Mouse (Mus musculus) gastrocnemius, postnatal 14 days (tissue): ENCODE results near the gene Plscr2. TPM values are rescaled to one million over a fixed set of nuclear protein-coding genes. Genes with fewer than 3 reads are reported as not detected.
"Not testable (repeated sequence)": the region's sequence is repeated elsewhere in the genome, so short reads cannot be mapped to it uniquely, and the experiment has no call there.

Experiments used
- DNase-seq: peaks from one replicate; pipeline ENCODE4 v3.0.0; 2021; ENCODE audit warnings: mixed read lengths
- intact Hi-C: fragments of 180-260 bp; cut with DNase I; formaldehyde crosslinking; loops from one replicate; pipeline ENCODE4 v1.15.1; 2025; ENCODE audit warnings: low total_unique reads
- total RNA-seq, 2 experiments: library from RNA; stranded (reverse); gene quantifications; 2 replicates each; pipeline ENCODE4 v1.2.3; 2021

The Plscr2 gene
- total RNA-seq, 2 experiments from 2014 or later: 0.51 to 1.0 TPM

DNA sequence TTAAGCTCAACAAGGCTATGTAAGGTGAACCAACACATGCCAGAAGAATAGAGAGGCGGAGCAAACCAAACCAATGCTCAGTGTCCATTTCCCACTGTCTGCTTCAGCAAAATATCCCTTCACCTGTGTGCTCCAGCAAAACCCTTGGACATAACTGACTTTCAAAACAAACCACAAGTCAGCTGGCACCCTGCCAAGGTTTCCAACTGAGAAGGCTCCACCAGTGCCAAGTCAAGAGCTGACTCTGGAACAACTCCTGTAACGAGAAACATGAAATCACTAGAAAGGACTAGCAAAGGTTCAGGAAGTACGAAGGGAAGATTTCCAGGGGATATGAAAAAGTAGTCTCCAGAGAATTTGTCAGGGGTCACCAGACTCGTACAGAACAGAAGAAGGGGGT, 4.5 kb upstream of the Plscr2 start:
- intact Hi-C loops: no loop called here

GRCm38 (mm10) chr9:92272650-92273049, 2.8 kb upstream of the Plscr2 start:
- intact Hi-C loops: no loop called here
- no peak for DNase-seq

More for the DNA sequence above, 4.5 kb upstream of the Plscr2 start:
- DNase-seq: peak; percentile 76

GRCm38 (mm10) chr9:92273271-92273670, 2.1 kb upstream of the Plscr2 start:
- DNase-seq: no peak
- intact Hi-C loops: no loop called here

- intact Hi-C loops: no loop called here
- no peak for DNase-seq
Observed at GRCm38 (mm10) chr9:92273956-92274762, 1.2 kb upstream of the Plscr2 start.

- DNase-seq: no peak
- intact Hi-C loops: no loop called here
Observed at GRCm38 (mm10) chr9:92276360-92276759, 958 bp downstream of the Plscr2 start.

- intact Hi-C loops: no loop called here
- DNase-seq: no peak
Observed at GRCm38 (mm10) chr9:92280048-92280447, 4.6 kb downstream of the Plscr2 start.

DNA sequence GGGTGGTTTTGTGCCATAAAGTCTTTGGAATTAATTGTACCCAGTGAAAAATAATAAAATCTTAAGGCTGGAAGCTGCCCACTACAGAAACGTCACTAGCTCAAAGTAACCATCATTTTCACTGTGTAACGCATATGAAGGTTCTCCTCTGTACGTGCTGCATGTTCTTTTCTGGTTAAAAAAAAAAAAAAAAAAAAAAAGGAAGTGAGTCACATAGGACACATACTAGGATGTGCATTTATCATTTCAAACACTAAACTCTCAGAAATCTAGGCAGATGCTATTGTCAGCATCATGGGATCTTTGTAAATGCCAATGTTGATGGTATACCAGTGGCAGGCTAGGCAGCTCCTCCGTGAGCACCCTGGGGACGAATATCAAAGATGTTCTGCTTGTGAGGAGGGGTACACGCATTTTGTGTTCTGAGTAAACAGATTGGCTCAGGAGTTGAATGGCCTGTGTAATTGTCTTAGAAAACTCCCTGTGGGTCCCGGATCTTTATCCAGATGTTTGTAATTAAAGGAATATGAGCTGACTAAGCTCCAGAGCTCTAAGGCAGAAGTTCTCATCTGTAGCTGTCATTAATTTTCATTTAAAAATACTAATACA, 7.3 kb downstream of the Plscr2 start:
- intact Hi-C loops: no loop called here

DNA sequence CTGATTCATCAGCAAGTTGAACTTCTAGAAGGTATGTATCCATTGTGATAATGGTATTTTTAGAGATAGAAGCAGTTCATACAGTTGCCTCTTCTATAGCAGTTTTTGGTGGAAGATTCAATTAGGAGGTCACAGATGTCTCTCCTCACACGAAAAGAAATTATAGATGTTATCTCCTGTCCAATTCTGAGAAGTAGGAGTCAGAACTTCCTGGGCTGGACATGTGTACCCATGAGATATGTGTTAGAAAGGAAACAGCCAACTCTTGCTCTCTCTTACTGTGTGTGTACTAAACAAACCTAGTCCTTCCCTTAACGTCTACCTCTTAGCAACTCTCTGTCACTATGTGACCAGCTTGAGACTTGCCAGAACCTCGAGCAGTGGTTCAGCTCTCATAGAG, 14.3 kb downstream of the Plscr2 start:
- intact Hi-C loops: no loop called here
- DNase-seq: no peak

More for the DNA sequence above, 7.3 kb downstream of the Plscr2 start:
- no peak for DNase-seq

DNA sequence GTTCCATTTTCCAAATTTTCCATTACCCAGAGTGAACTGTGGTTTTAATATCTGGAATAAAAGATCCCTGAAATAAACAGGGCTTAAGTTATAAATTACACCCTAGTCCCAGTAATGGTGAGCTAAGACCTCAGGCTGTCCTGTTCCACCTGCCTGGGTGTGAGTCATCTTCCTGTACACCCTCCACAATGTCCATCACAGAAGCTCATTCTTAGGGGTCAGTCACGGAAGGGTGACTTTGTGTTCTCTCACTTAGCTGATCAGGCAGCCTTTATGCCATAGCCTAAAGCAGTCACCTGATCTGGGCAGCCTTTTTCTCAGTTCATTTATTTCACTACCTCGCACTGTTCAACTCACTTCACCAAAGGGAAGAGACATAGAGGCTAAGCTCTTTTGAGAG, 16.8 kb downstream of the Plscr2 start:
- no peak for DNase-seq
- intact Hi-C loops: no loop called here

GRCm38 (mm10) chr9:92292922-92293321, 17.5 kb downstream of the Plscr2 start:
- intact Hi-C loops: no loop called here
- DNase-seq: no peak

- intact Hi-C loops: no loop called here
- no peak for DNase-seq
Observed at GRCm38 (mm10) chr9:92293560-92294548, 18.5 kb downstream of the Plscr2 start.

DNA sequence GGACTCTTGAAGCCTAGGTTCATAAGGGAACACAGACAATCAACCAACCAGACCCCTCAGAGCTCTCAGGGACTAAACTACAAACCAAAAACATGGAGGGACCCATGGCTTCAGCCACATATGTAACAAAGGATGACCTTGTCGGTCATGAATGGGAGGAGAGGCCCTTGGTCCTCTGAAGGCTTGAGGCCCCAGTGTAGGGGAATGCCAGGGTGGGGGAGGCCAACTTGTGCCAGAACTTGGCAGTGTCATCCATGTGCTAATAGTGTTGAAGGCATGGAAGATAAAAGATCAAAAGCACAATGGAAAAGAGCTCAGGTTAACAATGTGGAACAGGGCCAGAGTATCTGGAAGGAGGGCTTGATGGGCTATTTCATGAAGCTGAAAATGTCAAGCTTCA, 22.9 kb downstream of the Plscr2 start:
- intact Hi-C loops: no loop called here
- DNase-seq: no peak

DNA sequence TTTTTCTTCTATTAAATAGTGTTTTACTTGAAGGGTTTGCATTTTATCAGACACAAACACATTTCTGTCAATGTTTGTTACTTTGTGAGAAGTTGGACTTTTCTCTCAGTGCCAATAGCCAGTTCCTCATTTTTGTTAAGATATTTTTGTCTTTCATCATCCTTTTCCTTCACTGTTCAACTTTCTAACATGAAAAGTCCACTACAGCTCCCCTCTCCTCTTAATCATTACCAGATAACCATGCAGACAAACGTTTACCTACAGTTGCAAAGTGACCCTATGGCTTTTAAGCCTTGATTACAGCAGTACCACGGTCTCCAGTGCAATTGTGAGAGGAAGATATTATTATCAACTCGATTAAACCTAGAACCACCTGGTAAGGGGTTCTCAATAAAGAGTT, 25.8 kb downstream of the Plscr2 start:
- intact Hi-C loops: no loop called here
- no peak for DNase-seq

DNA sequence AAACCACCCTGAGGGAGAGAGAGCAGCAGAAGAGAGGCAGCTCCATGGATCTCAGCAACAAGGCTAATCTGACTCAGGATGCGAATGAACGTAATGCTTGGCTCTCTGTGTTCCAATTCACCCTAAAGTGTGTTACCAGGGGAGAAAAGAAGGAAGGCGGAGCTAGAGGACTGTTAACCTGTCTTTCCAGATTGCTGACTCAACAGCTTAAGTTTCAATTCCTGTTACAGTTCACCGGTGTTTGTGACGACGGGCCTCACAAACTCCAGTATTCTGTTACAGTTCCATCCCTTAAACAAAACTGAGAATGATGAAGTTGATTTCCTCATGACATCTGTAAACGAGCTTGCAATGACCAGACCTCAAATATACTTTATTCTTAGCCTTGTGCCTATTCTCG, 29.7 kb downstream of the Plscr2 start:
- intact Hi-C loops: no loop called here
- no peak for DNase-seq

- intact Hi-C loops: no loop called here
- no peak for DNase-seq
Observed at GRCm38 (mm10) chr9:92305620-92306220, 30.3 kb downstream of the Plscr2 start.

GRCm38 (mm10) chr9:92309077-92309476, 33.7 kb downstream of the Plscr2 start, which contains the start of gene 1700057G04Rik:
Gene 1700057G04Rik, plus strand, starts transcription at chr9:92309377.
- intact Hi-C loops: no loop called here
- DNase-seq: no peak

- no peak for DNase-seq
- intact Hi-C loops: no loop called here
Observed at GRCm38 (mm10) chr9:92316791-92317190, 41.4 kb downstream of the Plscr2 start.

- intact Hi-C loops, DNase-seq: not testable (repeated sequence)
Observed at GRCm38 (mm10) chr9:92325936-92326335, 50.5 kb downstream of the Plscr2 start.

GRCm38 (mm10) chr9:92326813-92327212, 51.4 kb downstream of the Plscr2 start:
- intact Hi-C loops: no loop called here
- DNase-seq: no peak

- intact Hi-C loops: no loop called here
- no peak for DNase-seq
Observed at GRCm38 (mm10) chr9:92331383-92331782, 56.0 kb downstream of the Plscr2 start.
